Mouse (Mus musculus) G1E-ER4 (cell line): ENCODE results near the gene Wdr18. TPM values are rescaled to one million over a fixed set of nuclear protein-coding genes. Genes with fewer than 3 reads are reported as not detected.

Source experiments
- GATA1 ChIP-seq: IDR thresholded peaks from one replicate; pipeline ENCODE4 v1.8.0; 2012; ENCODE audit warnings: low read length, inconsistent platforms
- polyA plus RNA-seq: library from polyadenylated mRNA; stranded (reverse); fragments of >175 nt; gene quantifications from 2 replicates; pipeline ENCODE4 v1.2.3, GENCODE M21; 2012

The Wdr18 gene
- polyA plus RNA-seq, 1 experiment, result 85.4 TPM

DNA sequence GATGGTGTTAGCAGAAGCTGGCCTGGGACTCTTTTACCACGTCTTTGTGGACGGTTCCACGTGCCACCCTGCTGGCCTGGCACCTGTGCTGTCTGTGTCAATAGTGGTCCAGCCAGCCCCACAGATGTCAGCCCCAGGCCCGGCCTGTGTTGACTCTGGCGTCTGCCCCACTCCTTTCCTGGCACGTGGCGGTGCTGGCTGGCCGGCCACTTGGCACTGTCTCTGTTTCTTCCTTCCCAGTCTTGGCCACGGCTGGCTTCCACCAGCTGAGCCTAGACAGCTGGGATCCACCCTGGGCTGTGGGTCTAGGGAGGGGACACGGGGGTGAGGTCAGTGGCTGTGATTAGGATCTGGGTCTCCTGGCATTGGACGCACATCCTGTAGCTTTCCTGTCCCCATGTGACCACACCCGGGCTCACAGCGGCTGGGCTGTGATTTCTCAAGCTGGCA, 25.7 kb upstream of the Wdr18 start:
- TF ChIP-seq GATA1, result no peak

DNA sequence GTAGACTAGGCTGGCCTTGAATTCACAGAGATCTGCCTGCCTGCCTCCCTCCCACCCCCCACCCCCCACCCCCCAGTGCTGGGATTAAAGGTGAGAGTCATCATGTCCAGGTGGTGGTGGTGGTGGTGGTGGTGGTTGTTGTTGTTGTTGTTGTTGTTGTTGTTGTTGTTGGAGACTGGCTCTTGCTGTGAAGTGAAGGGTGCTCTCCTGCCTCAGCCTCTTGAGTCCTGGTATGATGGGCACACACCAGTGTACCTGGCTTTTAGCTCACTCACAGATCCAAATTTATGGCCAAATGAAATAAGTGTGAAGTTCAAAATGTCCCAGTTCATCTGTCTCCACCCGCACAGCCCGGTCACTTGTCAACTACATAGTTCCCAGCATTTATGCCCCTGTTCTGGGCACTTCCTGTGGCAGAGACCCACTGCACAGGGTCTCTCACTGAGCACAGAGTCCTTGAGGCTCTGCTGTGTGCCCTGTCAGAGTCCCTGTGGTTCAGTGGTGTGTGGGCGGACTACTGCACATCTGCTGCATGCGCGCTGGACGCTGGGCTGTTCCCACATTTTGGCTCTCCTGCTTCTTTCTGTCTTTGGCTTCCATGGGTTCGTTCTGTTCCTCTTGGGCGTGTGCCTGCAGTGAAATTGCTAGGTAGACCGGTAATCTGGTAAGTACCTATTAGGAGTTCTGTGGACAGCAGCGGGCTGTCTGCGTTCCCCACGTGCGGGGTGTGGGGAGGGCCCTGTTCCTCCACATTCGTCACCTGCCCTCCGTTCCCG, 25.0 kb upstream of the Wdr18 start:
- TF ChIP-seq GATA1, result no peak

DNA sequence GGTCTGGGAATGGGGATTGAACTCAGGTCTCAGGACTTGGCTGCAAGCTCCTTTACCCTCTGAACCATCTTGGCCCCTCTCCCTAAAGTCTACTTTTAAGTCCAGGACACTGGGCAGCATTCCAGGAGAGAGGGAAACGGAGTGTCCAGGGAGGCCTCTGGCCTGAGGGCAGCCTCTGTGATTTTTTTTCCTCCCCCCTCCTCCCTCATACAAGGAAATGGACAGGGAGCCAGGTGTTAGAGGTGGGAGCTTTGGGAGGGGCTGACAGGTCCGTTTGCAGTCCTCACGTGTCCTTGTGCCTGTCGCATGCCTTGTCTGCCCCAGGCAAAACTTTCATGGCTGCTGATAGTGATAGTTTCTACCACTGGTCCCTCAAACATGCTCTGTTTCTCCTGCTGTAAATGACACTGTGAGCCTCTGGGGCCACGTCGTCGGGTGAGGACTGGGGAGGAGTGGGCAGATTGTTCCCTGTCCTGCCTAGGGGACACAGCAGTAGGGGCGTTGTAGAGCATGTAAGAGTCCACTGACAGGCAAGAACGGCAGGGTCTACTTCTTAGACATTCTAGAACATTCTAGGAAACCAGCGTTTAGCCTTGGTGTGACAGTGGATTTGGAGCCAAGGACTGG, 23.6 kb upstream of the Wdr18 start:
- no peak for TF ChIP-seq GATA1

DNA sequence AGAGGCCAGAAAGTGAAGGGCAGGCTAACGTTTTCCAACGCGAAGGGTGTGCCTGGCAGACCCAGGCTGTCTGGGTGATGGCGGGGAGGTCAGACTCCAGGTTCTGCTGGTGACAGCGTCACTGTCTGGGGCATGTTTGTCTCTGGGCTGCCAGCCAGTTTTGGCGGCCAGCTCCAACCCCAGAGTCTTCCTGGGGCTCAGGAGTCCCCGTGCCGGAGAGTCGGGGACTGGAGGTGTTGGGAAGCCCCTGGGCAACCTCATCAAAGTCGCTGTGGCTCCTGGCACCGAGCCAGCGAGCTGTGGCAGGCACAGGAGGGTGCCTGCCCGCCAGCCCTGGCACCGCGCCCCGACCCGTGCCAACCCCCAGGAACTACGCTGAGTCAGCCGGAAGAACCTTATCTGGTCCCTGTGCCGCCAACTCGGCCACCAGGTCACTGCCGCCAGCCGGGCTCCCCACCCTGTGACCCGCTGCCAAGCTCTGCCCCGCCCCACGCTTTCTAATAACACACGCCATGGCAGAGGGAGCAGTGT, 23.0 kb upstream of the Wdr18 start:
- no peak for TF ChIP-seq GATA1

DNA sequence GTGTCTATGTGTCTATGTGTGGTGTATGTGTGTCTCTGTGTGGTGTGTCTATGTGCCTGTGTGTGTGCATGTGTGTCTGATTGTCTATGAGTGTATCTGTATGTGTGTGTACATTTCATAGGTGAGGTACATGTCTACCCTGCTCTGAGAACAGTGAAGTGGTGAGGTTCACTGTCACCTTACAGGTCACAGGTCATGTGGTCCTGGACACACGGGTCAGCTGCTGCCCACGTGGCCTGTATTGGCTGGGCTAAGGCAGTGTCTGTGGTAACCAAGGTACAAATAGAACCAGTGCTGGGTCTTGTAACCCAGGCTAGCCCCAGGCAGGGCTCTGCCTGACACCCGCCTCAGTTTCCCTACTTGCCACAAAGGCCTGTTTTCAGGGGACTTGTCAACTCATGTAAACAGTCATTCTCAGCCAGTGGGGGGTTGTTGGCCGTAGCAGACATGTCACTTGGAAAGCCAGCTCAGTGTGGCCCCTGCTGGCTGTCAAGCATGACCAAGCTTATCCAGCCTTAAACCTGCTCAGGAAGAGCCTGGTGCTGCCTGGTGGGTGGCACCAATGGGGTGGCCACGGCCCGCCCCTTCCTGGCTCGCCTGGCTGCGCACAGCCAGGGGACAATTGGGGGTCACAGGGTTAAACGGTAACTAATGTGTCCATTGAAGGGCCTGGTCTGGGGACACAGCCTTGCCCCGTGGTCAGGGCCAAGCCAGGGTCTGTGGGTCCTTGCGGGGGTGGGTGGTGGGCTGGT, 22.0 kb upstream of the Wdr18 start:
- TF ChIP-seq GATA1, result no peak

DNA sequence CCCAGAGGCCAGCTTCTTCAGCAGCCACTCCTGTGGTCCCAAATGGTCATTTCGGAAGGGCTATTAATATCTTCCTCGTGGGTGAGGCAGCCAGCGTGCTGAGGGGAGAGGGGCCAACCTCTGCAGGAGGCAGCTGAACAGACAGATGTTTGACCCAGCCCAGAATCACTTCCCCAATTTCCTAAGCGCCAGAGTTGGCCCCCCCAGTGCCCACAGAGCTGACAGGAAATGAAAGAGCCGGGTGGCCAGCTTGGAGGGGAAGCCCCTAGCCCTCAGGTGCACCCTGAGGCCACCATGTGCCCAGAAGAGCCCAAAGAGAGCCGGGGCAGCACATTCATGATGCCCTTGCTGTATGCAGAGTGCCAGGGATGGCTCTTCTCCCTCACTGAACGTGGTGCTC, 19.2 kb upstream of the Wdr18 start:
- TF ChIP-seq GATA1, result no peak

DNA sequence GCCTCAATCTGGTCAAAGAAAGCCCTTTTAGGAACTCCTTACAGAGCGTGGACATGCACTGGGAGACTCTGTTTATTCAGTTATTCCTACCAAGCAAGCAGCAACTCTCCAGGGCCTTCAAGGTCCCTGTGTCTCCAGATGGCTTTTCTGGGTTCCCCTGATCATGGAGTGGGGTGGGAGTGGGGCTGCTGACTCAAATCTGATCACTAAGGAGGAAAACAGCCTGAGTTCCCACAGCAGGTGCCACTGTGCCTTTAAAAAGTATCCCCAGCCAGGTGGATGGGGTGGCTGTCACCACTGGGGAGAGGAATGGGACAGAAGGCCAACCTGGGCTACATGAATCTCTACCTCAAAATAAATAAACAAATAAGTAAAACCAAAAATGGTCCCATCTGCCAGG, 17.0 kb upstream of the Wdr18 start:
- no peak for TF ChIP-seq GATA1

DNA sequence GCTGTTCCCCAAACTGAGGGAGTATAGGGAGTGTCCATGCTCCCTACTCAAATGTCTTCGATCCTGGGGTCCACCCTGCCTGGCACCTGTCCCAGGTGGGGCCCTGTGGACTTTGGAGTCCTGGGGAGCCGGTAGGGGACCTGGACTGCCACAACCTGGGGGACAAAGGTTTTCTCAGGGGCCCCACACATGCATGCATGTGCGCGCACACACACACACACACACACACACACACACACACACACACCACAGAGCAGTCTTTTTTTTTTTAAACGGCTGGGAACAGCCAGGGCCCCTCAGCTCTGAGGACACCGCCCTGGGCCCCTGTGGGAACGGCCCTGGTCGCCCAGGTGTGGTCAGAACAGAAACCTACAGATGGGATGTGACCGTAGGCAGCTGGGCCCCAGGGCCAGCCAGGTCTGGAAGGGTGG, 16.5 kb upstream of the Wdr18 start:
- no peak for TF ChIP-seq GATA1

DNA sequence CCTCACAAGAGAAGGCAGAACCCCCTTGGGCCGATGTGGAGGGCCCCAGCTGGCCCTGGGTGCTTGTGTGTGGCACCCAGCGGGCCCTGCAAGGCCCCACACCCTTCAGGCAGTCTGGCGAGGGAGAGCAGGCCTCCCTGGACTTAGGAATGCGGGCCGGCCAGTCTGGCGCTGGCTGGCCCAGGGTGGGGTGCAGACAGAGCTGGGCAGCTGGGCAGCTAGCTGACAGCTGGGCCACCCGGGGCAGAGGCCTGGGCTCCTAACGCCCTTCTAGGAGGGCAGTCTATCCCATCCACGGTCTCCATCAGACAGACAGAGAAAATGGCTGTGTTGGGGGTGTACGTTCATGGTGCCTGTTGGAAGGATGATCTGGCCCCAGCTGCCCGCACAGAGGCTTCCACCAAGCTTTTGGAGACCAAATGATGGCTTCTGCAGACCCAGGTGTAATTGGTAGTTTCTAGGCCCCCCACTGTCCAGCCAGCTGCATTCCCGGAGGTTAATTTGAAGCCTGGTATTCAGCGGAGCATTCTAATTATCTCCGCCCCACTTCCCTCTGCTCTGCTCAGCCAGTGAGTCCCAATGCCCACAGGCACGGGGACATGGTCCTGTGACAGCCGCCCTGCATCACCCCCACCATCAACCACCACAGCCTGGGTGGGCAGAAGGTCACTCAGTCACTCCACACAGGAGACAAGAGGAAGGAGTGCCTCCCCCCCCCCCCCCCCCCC, 14.3 kb upstream of the Wdr18 start:
- no peak for TF ChIP-seq GATA1

DNA sequence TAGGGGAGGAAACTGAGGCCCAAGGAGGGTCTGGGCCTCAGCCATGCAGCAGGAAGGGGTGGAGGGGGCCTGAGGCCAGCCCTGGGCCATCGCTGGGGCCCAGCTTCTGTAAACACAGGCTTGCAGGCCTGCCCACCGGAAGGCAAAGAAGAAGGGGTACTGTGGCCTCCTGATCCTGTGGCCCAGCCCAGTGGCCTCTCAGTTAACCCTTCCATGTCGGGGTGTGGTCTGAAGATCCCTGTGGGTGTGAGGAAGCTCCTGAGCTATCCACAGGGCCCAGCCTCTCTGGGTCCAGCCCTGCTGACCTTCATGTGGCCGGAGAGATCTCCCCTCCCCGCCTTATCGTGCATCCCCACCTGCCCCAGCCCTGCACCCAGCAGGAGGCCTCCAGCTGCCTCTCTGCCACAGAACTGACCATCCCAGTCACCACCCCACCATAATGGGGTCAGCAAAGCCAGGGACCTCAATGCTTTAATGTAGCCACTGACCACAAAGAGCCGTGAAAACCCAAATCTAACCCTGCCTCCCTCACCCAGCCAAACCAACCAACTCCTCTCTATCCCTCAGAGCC, 13.1 kb upstream of the Wdr18 start:
- TF ChIP-seq GATA1, result no peak

DNA sequence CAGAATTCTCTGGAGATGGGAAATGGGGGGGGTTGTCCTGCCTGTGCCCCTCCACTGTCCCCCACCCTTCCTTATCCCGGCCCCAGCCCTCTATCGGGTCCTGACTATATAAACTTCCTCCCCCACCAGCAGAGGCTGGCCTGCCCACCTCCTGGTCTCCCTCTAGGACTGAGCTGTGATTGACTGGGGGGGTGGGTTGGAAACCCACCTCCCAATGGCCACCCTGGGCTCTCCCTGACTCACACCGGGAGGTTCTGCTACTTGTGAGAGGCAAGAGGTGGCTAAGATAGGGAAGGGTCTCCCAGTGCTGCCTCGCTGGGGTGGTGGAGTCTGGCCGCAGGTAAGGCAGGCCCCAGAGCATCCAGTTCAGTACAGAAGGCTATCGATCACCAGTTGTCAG, 12.4 kb upstream of the Wdr18 start:
- no peak for TF ChIP-seq GATA1

DNA sequence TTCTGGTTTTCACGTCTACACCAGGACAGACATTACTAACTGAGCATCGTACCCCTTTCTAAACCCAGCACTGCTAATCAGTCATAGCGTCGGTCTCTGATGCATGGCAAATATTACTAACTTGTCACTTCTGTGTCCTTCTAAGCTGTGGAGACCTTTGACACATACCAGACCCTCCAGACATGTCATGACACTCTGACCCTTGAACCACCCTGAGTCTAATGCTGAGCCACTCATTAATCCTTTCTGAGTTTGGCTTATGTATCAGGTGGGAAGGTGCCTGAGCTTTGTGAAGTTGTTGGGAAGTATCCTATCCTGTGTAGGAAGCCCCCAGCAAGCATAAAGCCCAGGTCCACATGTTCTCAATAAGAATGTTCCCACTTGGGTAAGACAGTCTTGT, 10.1 kb upstream of the Wdr18 start:
- no peak for TF ChIP-seq GATA1

DNA sequence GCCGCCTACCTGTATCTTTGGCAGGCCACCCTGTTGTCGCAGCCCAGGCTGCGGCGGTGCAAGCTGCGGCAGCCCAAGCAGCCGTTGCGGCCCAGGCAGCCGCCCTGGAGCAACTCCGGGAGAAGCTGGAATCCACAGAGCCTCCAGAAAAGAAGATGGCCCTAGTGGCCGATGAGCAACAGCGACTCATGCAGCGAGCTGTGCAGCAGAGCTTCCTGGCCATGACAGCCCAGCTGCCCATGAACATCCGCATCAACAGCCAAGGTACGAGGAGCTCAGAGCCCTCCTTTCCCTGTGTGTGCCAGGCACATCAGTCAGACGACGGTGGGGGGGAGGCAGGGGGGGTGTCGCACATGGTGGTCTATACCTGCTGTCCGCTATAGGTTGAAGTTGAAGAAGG, 9.3 kb upstream of the Wdr18 start:
- no peak for TF ChIP-seq GATA1

DNA sequence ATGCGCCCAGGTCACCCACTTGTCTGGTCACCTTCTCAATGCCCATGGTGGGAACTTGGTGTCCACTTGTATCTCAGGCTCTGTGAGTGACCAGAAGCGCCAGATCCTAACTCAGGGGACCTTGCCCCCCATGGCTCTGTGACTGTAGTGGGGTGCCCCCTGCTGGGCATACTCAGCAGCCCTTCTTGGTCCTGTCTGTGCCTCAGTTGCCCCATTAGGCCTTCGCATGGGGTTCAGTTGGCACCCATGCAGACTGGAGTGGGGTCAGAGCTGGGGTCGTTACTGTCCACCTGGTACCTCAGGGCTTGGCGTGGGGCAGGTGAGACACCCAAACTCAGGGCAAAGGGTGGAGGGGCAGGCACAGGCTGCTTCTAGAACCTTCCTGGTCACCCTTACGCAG, 6.0 kb upstream of the Wdr18 start:
- no peak for TF ChIP-seq GATA1

DNA sequence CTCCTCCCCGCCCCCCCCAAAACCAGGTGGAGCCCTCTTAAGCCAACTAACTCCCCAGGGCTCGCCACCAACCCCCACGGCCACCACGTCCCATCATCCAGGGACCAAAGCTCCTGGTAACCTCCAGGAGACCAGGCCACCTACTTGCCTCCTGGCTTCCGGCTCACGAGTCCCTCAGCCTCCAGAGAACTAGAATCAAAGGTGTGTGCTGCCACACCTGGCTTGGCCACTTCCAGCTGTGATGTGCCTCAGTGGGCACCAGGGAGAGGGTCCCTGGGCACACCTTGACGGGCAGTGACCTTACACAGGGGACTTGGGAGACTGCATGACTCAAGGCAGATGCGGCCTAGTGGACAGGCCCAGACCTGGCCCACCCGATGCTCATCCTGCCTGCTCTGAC, 4.3 kb upstream of the Wdr18 start:
- TF ChIP-seq GATA1, result no peak
